Comparison of ENCODE assay signal across 8 mouse cellular contexts in the genomic region with DNA sequence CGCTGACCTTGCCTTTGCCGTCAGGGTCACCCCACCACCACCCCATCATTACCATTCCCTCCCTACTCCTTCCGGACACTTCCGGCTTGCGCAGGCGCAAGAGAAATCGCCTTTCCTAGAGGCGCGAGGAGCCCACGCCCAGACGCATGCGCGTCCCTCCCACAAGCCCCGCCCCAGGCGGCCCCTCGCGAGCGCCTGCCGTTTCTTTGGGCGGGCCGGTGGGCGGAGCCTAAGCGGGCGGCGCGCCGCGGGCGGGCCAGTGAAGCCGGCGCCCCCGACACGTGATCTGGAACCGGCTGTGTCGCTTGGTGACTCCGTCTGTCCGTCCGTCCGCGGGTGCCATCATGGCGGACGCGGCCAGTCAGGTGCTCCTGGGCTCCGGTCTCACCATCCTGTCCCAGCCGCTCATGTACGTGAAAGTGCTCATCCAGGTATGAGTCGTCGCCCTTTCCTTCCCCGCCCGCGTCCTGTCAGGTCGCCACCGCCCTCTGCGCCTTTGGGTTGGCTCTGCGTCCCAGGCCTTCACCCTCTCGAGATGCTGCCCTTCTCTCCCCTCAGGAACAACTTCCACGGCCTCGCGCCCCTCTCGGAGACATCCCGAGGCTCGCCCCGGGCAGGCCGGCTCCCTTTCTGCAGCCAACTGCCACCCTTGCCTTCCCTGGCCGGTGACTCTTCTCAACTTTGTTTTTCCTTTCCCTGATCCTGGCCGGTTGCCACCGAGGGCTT. TPM values are rescaled to one million over a fixed set of nuclear protein-coding genes. Genes with fewer than 3 reads are reported as not detected.
A peak's percentile ranks its signal among the peaks of the same experiment; 100 is the strongest.
DNase-seq lines count a peak whose midpoint lies in the region; ATAC-seq lines count a peak whose summit lies in the region.

A gene (plus strand): TSS at position 201 of the 726 bp plus-strand sequence.

- ATAC-seq in megakaryocyte progenitor cell, adult 5-6 weeks (replicated peaks; ENCODE audit: poor library complexity) = peak; percentile 88

- DNase-seq in adipocyte (ENCODE audit: low spot score) = peak; percentile 99
- DNase-seq in embryo, embryonic 10 days (ENCODE audit: low spot score) = peak; percentile 95
- peak; percentile 100 for DNase-seq in gastrocnemius, postnatal 10 days
- DNase-seq in induced T-regulatory cell, adult 2 months (ENCODE audit: low read depth) = peak; percentile 97
- peak; percentile 97 for DNase-seq in left cerebral cortex, adult 9 months (ENCODE audit: low spot score in 2 of 2)
- peak; percentile 98 for DNase-seq in right cerebral cortex, postnatal 14 days
- peak; percentile 98 to 99 for DNase-seq in urinary bladder, postnatal 36 days (ENCODE audit: low spot score in 2 of 2)

RNA-seq across cellular contexts. Expression of the gene that starts here (rescaled TPM):
- total RNA-seq in gastrocnemius, postnatal 10 days (2021) = 100 to 1,000 TPM; 153 to 155 TPM
- total RNA-seq in megakaryocyte progenitor cell, adult 5-6 weeks (2015) = 155 and 176 TPM in 2 replicates
- 170 and 182 TPM in 2 replicates for total RNA-seq in megakaryocyte progenitor cell, adult 5-6 weeks (2017)

Comparison
In these comparisons a context has a peak if more than half of its experiments do, and no peak if none do; other contexts are left out.
1. Peak in every context shown above with its lines: DNase-seq and ATAC-seq.